Mouse (Mus musculus): ENCODE results near the gene Adig. TPM values are rescaled to one million over a fixed set of nuclear protein-coding genes. Genes with fewer than 3 reads are reported as not detected.

The Adig gene
- total RNA-seq, 1 experiment, result not detected

DNA sequence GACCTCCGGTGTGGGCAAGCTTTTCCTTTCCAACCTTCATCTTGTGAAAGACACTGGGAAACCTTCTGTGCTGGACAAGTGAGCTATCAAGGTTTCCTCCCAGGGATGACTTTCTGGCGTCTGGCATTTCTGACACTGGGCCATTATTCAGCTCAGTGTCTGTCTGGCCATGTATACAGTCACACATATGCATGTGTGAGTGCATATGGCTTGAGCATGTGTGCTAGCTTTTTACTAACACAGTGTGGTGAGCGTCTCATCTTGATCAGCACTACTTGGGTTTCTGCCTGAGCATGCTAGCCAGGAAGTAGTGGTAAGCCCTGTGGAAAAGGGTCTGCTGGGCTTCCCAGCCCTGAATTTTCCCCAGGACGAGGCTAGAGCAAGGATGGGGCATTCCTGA lies 38.9 kb downstream of the Adig start:
- no peak overlapping the region for H3K27ac ChIP-seq (ENCODE audit: insufficient read depth, low read depth, low read length, poor library complexity, severe bottlenecking)
- H3K4me1 ChIP-seq (ENCODE audit: control insufficient read depth in 2 of 2, insufficient read depth in 2 of 2, low read length in 2 of 2, poor library complexity in 1 of 2), result peaks cover 0 to 3% of the 10 kb centered on the region in 2 experiments; a peak in 1 of 4 replicates
- DNase-seq (ENCODE audit: low read depth, low spot score), result no peak
- in situ Hi-C loops (cut with MboI; ENCODE audit: low sequenced_read_pairs in 2 of 2, unreplicated experiment in 2 of 2), result loop anchor here in 1 of 2 experiments (10.0 kb wide), 1 partner anchor 84 kb away; the partner anchor contains the start of gene Actr5
- H3K9me3 ChIP-seq (ENCODE audit: control insufficient read depth, insufficient read depth, low read depth, low read length), result no peaks in the 10 kb centered on the region
- H3K4me3 ChIP-seq (ENCODE audit: insufficient read depth in 1 of 2, low read depth in 1 of 2, low read length in 2 of 2, poor library complexity in 1 of 2, severe bottlenecking in 1 of 2), result no peak overlapping the region
- H3K36me3 ChIP-seq (ENCODE audit: control insufficient read depth, insufficient read depth, low read length, poor library complexity, severe bottlenecking), result no peaks in the 10 kb centered on the region
- H3K9ac ChIP-seq (ENCODE audit: insufficient read depth, low read depth, low read length, poor library complexity, severe bottlenecking), result no peak overlapping the region
- TF ChIP-seq ZC3H11A (IDR thresholded peaks at IDR 0.05; ENCODE audit: borderline replicate concordance, low read depth, low read length), result no peak
- TF ChIP-seq CHD2 (IDR thresholded peaks at IDR 0.05; ENCODE audit: low read depth, low read length), result no peak
- TF ChIP-seq ZNF384 (IDR thresholded peaks at IDR 0.05; ENCODE audit: low read depth, low read length), result no peak
- TF ChIP-seq MAFK (IDR thresholded peaks at IDR 0.05; ENCODE audit: insufficient read depth, low read depth, low read length), result no peak
- no peak for TF ChIP-seq HCFC1 (IDR thresholded peaks at IDR 0.05; ENCODE audit: borderline replicate concordance, insufficient read depth, low read length)

DNA sequence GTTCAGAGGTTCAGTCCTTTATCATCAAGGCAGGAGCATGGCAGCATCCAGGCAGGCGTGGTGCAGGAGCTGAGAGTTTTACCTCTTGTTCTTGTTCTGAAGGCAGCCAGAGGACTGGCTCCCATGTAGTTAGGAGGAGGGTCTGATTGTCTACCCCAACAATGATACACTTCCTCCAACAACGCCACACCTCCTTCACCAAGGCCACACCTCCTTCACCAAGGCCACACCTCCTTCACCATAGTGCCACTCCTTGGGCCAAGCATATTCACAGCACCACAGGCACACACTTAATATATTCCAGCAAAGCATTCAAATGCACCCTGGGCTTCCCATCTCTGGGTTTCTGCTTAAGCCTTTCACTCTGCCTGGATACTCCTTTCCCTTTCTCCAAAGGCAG lies 42.9 kb downstream of the Adig start:
- Histone ChIP-seq H3K27ac (ENCODE audit: insufficient read depth, low read depth, low read length, poor library complexity, severe bottlenecking) (no peak overlapping the region), H3K36me3 (ENCODE audit: control insufficient read depth, insufficient read depth, low read length, poor library complexity, severe bottlenecking) (no peaks in the 10 kb centered on the region), H3K4me3 (ENCODE audit: insufficient read depth in 1 of 2, low read depth in 1 of 2, low read length in 2 of 2, poor library complexity in 1 of 2, severe bottlenecking in 1 of 2) (no peak overlapping the region), H3K9me3 (ENCODE audit: control insufficient read depth, insufficient read depth, low read depth, low read length) (no peaks in the 10 kb centered on the region), H3K9ac (ENCODE audit: insufficient read depth, low read depth, low read length, poor library complexity, severe bottlenecking) (no peak overlapping the region), H3K4me1 (ENCODE audit: control insufficient read depth in 2 of 2, insufficient read depth in 2 of 2, low read length in 2 of 2, poor library complexity in 1 of 2) (peaks cover 0 to 2% of the 10 kb centered on the region in 2 experiments; a peak in 1 of 4 replicates)
- in situ Hi-C loops (cut with MboI; ENCODE audit: low sequenced_read_pairs in 2 of 2, unreplicated experiment in 2 of 2), result loop anchor here (5.0 to 10.0 kb wide), 2 partner anchors 80 to 82 kb away; partner anchors contain the start of gene Actr5 (in 1 of the 2)
- no peak for TF ChIP-seq MAFK (IDR thresholded peaks at IDR 0.05; ENCODE audit: insufficient read depth, low read depth, low read length)
- TF ChIP-seq ZNF384 (IDR thresholded peaks at IDR 0.05; ENCODE audit: low read depth, low read length), result no peak
- TF ChIP-seq ZC3H11A (IDR thresholded peaks at IDR 0.05; ENCODE audit: borderline replicate concordance, low read depth, low read length), result no peak
- no peak for TF ChIP-seq CHD2 (IDR thresholded peaks at IDR 0.05; ENCODE audit: low read depth, low read length)
- DNase-seq (ENCODE audit: low read depth, low spot score), result no peak

DNA sequence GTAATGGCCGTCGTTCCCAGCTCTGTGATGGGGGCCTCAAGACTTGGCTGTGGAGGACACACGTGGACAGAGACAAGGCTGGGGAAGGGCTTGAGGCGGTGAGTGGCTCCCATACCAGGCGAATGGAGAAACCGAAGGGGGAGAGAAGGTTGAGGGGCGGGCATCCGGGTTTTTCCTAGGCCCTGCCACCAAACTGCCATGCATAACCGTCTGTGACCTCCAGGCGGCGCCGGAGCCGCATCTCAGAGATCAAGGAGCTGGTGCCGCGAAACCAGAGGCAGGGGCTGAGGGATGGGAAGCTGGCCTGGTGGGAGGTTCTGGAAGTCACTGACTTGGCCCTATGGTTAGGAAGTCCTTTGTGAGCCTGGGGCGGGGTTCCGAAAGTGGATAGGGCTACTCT lies 44.3 kb downstream of the Adig start:
- Histone ChIP-seq H3K4me3 (ENCODE audit: insufficient read depth in 1 of 2, low read depth in 1 of 2, low read length in 2 of 2, poor library complexity in 1 of 2, severe bottlenecking in 1 of 2) (no peak overlapping the region), H3K4me1 (ENCODE audit: control insufficient read depth in 2 of 2, insufficient read depth in 2 of 2, low read length in 2 of 2, poor library complexity in 1 of 2) (peaks cover 0 to 2% of the 10 kb centered on the region in 2 experiments; a peak in 1 of 4 replicates), H3K9ac (ENCODE audit: insufficient read depth, low read depth, low read length, poor library complexity, severe bottlenecking) (no peak overlapping the region), H3K27ac (ENCODE audit: insufficient read depth, low read depth, low read length, poor library complexity, severe bottlenecking) (no peak overlapping the region), H3K36me3 (ENCODE audit: control insufficient read depth, insufficient read depth, low read length, poor library complexity, severe bottlenecking) (no peaks in the 10 kb centered on the region), H3K9me3 (ENCODE audit: control insufficient read depth, insufficient read depth, low read depth, low read length) (no peaks in the 10 kb centered on the region)
- TF ChIP-seq MAFK (IDR thresholded peaks at IDR 0.05; ENCODE audit: insufficient read depth, low read depth, low read length) (no peak), ZC3H11A (IDR thresholded peaks at IDR 0.05; ENCODE audit: borderline replicate concordance, low read depth, low read length) (peak; percentile 90)
- in situ Hi-C loops (cut with MboI; ENCODE audit: low sequenced_read_pairs in 2 of 2, unreplicated experiment in 2 of 2), result loop anchor here (5.0 to 10.0 kb wide), 2 partner anchors 78 to 81 kb away; partner anchors contain the start of gene Actr5 (in 1 of the 2)
- DNase-seq (ENCODE audit: low read depth, low spot score), result peak; percentile 93

DNA sequence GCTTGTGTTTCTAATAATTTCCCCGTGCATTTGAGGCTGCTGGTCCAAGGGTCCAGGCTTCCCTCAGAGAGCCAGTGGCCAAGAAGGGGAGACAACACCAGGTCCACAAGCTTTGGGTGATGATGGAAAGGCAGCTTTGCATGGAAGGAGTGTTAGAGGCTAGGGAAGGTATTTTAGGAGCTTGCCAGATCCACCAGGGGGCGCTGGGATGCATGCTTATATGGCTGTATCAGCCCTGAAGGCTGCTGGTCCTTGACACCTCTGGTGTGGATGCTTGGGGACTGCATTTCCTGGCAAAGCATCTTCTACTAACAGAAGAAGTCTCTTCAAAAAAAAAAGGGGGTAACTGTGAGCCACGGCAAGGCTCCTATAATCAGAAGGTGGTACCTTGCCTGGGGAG lies 47.7 kb downstream of the Adig start:
- H3K4me3 ChIP-seq (ENCODE audit: insufficient read depth in 1 of 2, low read depth in 1 of 2, low read length in 2 of 2, poor library complexity in 1 of 2, severe bottlenecking in 1 of 2), result no peak overlapping the region
- peaks cover 0 to 2% of the 10 kb centered on the region in 2 experiments; a peak in 1 of 4 replicates for H3K4me1 ChIP-seq (ENCODE audit: control insufficient read depth in 2 of 2, insufficient read depth in 2 of 2, low read length in 2 of 2, poor library complexity in 1 of 2)
- TF ChIP-seq ZC3H11A (IDR thresholded peaks at IDR 0.05; ENCODE audit: borderline replicate concordance, low read depth, low read length), result peak; percentile 64; the same call in 1 of the 2 replicates
- TF ChIP-seq HCFC1 (IDR thresholded peaks at IDR 0.05; ENCODE audit: borderline replicate concordance, insufficient read depth, low read length), result no peak
- H3K36me3 ChIP-seq (ENCODE audit: control insufficient read depth, insufficient read depth, low read length, poor library complexity, severe bottlenecking), result no peaks in the 10 kb centered on the region
- DNase-seq (ENCODE audit: low read depth, low spot score), result peak; percentile 70
- H3K9me3 ChIP-seq (ENCODE audit: control insufficient read depth, insufficient read depth, low read depth, low read length), result no peaks in the 10 kb centered on the region; the same call in 1 of the 2 replicates
- in situ Hi-C loops (cut with MboI; ENCODE audit: low sequenced_read_pairs in 2 of 2, unreplicated experiment in 2 of 2), result no loop called here
- H3K9ac ChIP-seq (ENCODE audit: insufficient read depth, low read depth, low read length, poor library complexity, severe bottlenecking), result no peak overlapping the region
- H3K27ac ChIP-seq (ENCODE audit: insufficient read depth, low read depth, low read length, poor library complexity, severe bottlenecking), result no peak overlapping the region

DNA sequence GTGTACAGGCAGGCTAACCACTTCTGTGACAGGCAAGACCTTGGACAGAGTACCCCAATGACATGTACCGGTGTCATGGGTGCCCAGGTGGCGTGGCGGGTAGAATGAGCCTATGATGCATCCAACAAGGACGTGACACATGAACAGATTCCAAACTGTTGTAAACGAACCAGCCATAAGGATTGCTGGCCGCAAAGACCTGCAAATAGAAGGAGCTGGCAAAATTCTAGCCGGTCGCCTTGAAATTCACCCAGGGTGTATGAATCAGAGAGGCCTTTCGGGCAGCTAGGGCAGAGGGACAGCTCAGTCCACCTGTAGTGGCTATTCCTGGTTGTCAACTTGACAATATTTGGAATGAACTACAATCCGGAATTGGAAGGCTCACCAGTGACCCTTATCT lies 52.0 kb downstream of the Adig start:
- no peak for DNase-seq (ENCODE audit: low read depth, low spot score)

More for the DNA sequence above, 52.0 kb downstream of the Adig start:
- in situ Hi-C loops (cut with MboI; ENCODE audit: low sequenced_read_pairs in 2 of 2, unreplicated experiment in 2 of 2), result no loop called here
- Histone ChIP-seq H3K4me3 (ENCODE audit: insufficient read depth in 1 of 2, low read depth in 1 of 2, low read length in 2 of 2, poor library complexity in 1 of 2, severe bottlenecking in 1 of 2) (no peak overlapping the region), H3K9me3 (ENCODE audit: control insufficient read depth, insufficient read depth, low read depth, low read length) (no peaks in the 10 kb centered on the region; the same call in 1 of the 2 replicates), H3K27ac (ENCODE audit: insufficient read depth, low read depth, low read length, poor library complexity, severe bottlenecking) (no peak overlapping the region), H3K4me1 (ENCODE audit: control insufficient read depth in 2 of 2, insufficient read depth in 2 of 2, low read length in 2 of 2, poor library complexity in 1 of 2) (no peaks in the 10 kb centered on the region), H3K9ac (ENCODE audit: insufficient read depth, low read depth, low read length, poor library complexity, severe bottlenecking) (no peak overlapping the region), H3K36me3 (ENCODE audit: control insufficient read depth, insufficient read depth, low read length, poor library complexity, severe bottlenecking) (no peaks in the 10 kb centered on the region)
- TF ChIP-seq ZC3H11A (IDR thresholded peaks at IDR 0.05; ENCODE audit: borderline replicate concordance, low read depth, low read length) (no peak), HCFC1 (IDR thresholded peaks at IDR 0.05; ENCODE audit: borderline replicate concordance, insufficient read depth, low read length) (no peak), ZNF384 (IDR thresholded peaks at IDR 0.05; ENCODE audit: low read depth, low read length) (no peak), CHD2 (IDR thresholded peaks at IDR 0.05; ENCODE audit: low read depth, low read length) (no peak), MAFK (IDR thresholded peaks at IDR 0.05; ENCODE audit: insufficient read depth, low read depth, low read length) (no peak)
